Mouse (Mus musculus): Measurements from ENCODE around the gene Cpxm2.
A peak's percentile ranks its signal among the peaks of the same experiment; 100 is the strongest.

Gene Cpxm2

GRCm38 (mm10) chr7:132145227-132145800 is 9.2 kb downstream of the Cpxm2 start:
- no peak for DNase-seq (ENCODE audit: extremely low spot score, low spot score)

DNA sequence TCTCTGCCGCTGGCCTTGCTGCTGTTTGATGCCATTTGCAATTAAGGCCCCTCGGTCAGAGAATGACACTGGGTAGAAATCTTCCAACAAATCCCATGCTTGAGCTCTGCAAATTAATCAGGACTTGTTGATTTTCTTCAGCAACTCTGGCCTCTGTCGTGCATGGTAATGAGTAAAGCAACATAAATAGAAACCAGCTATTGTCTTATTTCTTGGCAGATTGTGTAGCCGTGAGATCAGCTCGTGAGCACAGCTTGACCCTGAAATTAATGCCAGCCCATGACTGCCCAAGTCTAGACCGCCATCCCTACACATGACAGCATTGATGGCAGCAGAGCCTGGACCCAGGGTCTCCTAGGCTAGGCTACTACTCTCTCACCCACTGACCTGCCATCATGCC is 25.9 kb downstream of the Cpxm2 start:
- DNase-seq (ENCODE audit: extremely low spot score, low spot score), result no peak

GRCm38 (mm10) chr7:132124948-132125347 is 29.6 kb downstream of the Cpxm2 start:
- no peak for DNase-seq (ENCODE audit: extremely low spot score, low spot score)

GRCm38 (mm10) chr7:132123211-132123610 is 31.3 kb downstream of the Cpxm2 start:
- DNase-seq (ENCODE audit: extremely low spot score, low spot score), result no peak

DNA sequence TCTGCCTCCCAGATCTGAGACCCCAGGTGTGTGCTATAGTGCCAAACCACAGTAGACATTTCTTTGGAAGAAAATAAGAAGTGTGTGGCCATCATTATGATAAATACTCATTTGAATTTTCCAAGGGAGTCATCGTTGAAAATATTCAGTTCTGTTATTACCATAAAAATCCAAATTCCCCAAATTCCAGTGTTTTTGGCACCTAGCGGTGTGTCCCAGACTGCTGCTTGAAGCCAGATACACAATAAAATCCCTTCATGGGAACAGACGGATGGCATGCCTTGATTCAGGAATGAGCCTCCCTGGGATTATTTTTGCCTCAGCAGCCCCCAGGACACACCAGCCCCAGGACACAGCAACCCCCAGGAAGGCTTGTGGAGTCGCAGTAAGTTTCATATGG is 34.7 kb downstream of the Cpxm2 start:
- DNase-seq (ENCODE audit: extremely low spot score, low spot score), result no peak

DNA sequence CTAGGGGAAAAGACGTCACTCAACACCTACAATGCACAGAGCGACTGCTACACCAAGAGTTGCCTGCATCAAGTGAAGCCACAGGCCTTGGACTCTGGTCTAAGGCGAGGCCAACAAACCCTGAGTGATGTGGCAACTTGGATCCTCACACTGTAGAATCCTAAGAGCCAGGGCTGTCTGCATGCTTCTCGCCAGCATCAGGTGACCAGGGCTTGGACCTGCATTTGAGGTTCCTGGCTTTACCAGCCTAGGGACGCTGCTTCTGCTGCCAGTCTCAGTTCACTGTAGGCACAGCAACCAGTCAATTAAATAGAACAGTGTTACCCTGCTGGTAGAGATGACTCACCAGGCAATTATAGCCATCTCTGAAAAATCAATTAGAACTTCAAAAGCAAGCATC is 42.8 kb downstream of the Cpxm2 start:
- no peak for DNase-seq (ENCODE audit: extremely low spot score, low spot score)

DNA sequence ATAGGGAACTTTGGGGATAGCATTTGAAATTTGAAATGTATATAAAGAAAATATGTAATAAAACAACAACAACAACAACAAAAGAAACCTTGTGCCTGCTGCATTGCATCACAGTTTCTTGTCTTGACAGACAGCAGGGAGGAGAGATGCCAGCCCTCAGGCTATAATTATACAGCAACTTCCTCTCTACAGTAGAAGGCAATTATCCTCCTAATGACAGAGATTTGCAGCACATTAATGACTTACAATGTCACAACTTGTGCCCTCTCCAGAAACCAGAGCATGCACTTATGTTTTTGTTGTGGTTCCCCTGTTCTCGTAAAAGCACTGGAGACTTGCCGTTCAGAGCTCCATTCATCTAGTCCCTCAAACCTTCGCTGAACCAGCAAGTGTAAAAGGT is 44.2 kb downstream of the Cpxm2 start:
- no peak for DNase-seq (ENCODE audit: extremely low spot score, low spot score)

DNA sequence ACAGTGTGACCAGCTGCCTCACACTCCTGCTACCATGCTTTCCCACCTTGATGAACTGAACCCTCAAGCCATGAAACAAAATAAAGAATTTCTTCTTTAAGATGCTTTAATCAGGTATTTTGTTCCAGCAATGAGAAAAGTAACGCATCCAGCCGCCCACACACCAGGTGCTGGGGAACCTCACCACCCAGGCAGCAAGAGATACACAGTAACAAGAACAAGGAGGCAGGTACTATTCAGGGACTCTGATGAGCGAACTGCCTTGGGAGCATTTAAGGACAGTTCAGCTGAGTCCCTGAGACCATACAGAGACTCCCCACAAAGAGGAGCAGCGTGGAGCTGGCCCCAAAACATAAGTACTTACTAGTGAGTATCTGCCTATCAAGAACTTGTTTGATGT is 47.6 kb downstream of the Cpxm2 start:
- no peak for DNase-seq (ENCODE audit: extremely low spot score, low spot score)

DNA sequence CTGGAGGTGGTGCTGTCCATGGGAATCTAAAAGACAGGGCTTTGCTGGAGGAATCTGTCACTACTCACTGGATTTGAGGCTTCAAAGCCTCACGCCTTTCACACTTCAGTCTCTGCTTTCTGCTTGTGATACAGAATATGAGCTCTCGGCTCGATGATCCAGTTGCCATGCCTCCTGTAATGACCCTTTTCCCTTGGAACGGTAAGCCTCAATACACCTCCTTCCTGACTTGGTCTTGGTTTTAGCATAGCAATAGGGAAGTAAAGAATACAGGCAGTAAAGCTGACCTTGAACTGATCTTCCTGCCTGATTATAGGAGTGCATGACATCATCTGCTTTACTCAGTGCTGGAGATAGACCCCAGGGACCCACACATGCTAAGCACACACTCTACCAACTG is 49.2 kb downstream of the Cpxm2 start:
- DNase-seq (ENCODE audit: extremely low spot score, low spot score), result no peak

DNA sequence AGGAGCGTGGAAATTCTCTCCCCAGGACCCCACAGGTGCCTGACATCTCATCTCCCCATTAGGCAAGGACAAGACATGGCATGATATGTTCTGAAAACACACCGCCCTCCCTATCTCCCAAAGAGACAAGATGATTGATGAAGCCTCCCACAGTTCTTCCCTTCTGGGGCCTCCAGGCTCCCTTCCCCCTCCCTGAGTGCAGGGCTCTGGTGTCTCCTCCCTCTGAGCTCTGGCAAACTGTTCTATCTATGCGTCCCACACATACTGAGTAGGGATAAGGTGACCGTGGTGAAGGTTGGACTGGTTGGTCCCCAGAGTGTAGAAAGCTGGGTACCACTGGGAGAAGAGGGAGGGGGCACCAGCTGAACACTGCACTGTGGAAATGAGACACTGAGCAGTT is 56.1 kb downstream of the Cpxm2 start:
- DNase-seq (ENCODE audit: extremely low spot score, low spot score), result no peak

DNA sequence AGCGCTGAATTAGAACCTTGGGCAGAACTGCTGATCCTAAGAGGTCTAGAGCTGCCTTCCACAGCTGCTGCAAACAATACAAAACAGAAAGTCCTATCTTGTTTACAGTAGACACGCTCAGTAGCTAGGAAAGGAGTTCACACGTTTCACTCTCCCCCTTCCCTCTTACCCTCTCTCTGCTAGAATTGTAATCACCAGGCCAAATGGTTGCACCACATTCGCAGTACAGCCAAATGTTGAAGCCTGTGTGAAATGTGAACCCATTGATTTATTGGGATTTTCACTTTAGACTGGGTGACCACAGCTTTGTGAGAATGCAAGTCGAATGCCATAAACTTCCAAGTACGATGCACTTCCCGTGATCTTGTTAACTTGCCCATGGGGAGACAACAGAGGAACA is 59.9 kb downstream of the Cpxm2 start:
- DNase-seq (ENCODE audit: extremely low spot score, low spot score), result no peak

- DNase-seq (ENCODE audit: extremely low spot score, low spot score), result no peak
Measured at GRCm38 (mm10) chr7:132091551-132091950, 63.0 kb downstream of the Cpxm2 start.

GRCm38 (mm10) chr7:132088606-132089005 is 65.9 kb downstream of the Cpxm2 start:
- DNase-seq (ENCODE audit: extremely low spot score, low spot score), result no peak

GRCm38 (mm10) chr7:132088181-132088580 is 66.4 kb downstream of the Cpxm2 start:
- DNase-seq (ENCODE audit: extremely low spot score, low spot score), result no peak

- DNase-seq (ENCODE audit: extremely low spot score, low spot score), result no peak
Measured at GRCm38 (mm10) chr7:132075825-132076224, 78.7 kb downstream of the Cpxm2 start.

DNA sequence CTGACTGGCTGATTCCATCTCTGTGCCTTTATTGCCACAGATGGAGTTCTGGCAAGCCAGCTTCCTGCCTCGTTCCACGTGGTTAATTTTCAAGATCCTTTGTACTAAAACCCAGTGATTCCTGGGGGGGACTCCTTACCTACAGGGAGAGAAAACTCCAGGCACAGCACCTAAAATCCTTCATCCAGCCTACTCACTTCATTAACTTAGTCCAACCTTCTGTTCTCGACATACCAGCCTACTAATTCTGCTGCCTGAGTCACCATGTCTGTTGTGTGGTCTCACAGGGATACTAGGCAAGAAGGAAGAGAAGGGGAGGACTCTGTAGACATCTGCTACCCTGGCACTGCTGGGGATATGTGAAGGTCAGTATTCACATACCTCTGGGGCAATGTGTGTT is 80.0 kb downstream of the Cpxm2 start:
- no peak for DNase-seq (ENCODE audit: extremely low spot score, low spot score)

DNA sequence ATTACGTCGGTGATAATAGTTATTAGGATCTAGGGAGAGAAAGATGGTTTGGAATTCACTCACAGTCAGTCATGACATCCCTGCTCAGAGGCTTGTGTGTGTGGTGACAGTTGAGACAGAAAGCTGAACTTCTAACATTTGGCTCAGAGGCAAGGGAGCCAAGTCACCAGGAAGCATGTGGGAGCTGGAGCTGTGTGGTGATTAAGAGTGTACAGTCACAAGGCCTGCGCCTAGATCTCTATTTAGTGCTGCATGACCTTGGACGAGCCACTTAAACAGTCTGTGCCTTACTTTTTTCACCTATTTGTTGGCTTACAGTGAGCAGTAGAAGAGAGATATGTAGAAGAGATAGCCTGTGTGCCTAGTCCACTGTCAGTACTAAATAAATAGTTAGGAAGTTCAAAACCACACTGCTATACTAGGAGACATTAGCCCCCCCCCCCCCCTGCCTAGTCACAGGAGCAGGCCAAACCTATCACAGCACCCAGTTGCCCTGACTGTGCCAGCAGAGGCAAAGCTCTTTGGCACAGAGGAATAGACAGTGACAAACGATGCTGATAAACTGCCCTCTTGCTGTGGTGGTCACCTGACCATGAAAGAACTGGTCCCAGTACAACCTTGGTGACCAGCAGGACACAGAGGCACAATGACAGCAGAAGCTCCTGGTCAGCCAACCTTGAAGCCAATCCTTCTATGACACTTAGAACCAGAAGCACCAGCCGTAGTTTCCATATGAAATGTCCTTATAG is 83.5 kb downstream of the Cpxm2 start:
- no peak for DNase-seq (ENCODE audit: extremely low spot score, low spot score)

DNA sequence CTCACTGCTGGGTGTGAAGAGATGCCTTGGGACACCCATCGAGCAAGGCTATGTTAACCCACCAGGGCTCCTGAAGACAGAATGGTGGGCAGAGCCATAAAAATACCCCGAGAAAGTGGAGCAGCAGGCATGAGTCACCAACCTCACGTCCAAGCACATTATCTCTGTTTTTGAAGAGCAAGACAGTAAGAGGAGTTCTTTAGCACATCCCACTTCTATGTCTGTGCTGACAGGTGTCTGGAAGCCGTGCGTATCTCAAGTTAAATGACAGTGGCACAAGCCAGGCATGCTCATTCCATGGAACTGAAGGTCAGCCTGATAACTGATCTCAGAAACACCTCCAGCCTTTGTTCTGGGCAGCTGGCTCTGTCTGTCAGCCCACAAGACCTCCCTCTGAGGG is 86.6 kb downstream of the Cpxm2 start:
- no peak for DNase-seq (ENCODE audit: extremely low spot score, low spot score)

- DNase-seq (ENCODE audit: extremely low spot score, low spot score), result no peak
Measured at GRCm38 (mm10) chr7:132067511-132067910, 87.0 kb downstream of the Cpxm2 start.

DNA sequence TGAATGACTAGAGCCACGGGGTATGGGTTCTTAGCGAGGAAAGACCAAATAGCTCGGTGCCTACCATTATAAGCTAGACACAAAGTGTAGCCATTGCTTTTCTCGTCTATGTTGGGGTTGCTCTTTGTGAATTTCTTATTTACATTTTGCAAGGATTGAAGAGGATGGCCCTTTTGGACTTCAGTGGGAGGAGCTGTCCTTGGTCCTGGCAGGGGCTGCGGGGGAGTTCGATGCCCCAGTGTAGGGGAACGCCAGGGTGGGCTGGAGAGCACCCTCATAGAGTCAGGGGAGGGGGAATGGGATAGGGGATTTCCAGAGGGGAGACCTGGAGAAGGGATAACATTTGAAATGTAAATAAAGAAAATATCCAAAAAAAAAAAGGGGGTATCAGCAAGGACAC is 94.4 kb downstream of the Cpxm2 start:
- DNase-seq (ENCODE audit: extremely low spot score, low spot score), result peak; percentile 23

GRCm38 (mm10) chr7:132056565-132056964 is 98.0 kb downstream of the Cpxm2 start:
- no peak for DNase-seq (ENCODE audit: extremely low spot score, low spot score)

GRCm38 (mm10) chr7:132046662-132047061 is 107.9 kb downstream of the Cpxm2 start:
- no peak for DNase-seq (ENCODE audit: extremely low spot score, low spot score)

GRCm38 (mm10) chr7:132031940-132032531 is 122.5 kb downstream of the Cpxm2 start:
- DNase-seq (ENCODE audit: extremely low spot score, low spot score), result no peak
